Mouse (Mus musculus): ENCODE data around the gene Tnfaip6.
"Not testable (repeated sequence)": the region's sequence is repeated elsewhere in the genome, so short reads cannot be mapped to it uniquely, and the experiment has no call there.

The Tnfaip6 gene

GRCm38 (mm10) chr2:52037882-52038281, at the start of gene Tnfaip6:
Tnfaip6 (plus strand) TSS chr2:52038009.
- DNase-seq (ENCODE audit: low spot score in 2 of 2) = no peak

GRCm38 (mm10) chr2:51989559-51989958, 48.2 kb upstream of the Tnfaip6 start:
- no peak for DNase-seq (ENCODE audit: low spot score in 2 of 2)

GRCm38 (mm10) chr2:51991447-51991846, 46.4 kb upstream of the Tnfaip6 start:
- DNase-seq (ENCODE audit: low spot score in 2 of 2) = no peak

GRCm38 (mm10) chr2:51999996-52000395, 37.8 kb upstream of the Tnfaip6 start:
- no peak for DNase-seq (ENCODE audit: low spot score in 2 of 2)

GRCm38 (mm10) chr2:52001521-52001920, 36.3 kb upstream of the Tnfaip6 start:
- no peak for DNase-seq (ENCODE audit: low spot score in 2 of 2)

- DNase-seq (ENCODE audit: low spot score in 2 of 2) = not testable (repeated sequence)
Observed at GRCm38 (mm10) chr2:52002299-52002698, 35.5 kb upstream of the Tnfaip6 start.

- DNase-seq (ENCODE audit: low spot score in 2 of 2) = no peak
Observed at GRCm38 (mm10) chr2:52006380-52006779, 31.4 kb upstream of the Tnfaip6 start.

GRCm38 (mm10) chr2:52011820-52012219, 26.0 kb upstream of the Tnfaip6 start:
- DNase-seq (ENCODE audit: low spot score in 2 of 2) = not testable (repeated sequence)

GRCm38 (mm10) chr2:52013306-52013820, 24.4 kb upstream of the Tnfaip6 start:
- DNase-seq (ENCODE audit: low spot score in 2 of 2) = no peak

GRCm38 (mm10) chr2:52016361-52016760, 21.4 kb upstream of the Tnfaip6 start:
- DNase-seq (ENCODE audit: low spot score in 2 of 2) = no peak

GRCm38 (mm10) chr2:52027061-52027460, 10.7 kb upstream of the Tnfaip6 start:
- no peak for DNase-seq (ENCODE audit: low spot score in 2 of 2)

- DNase-seq (ENCODE audit: low spot score in 2 of 2) = no peak
Observed at GRCm38 (mm10) chr2:52029426-52029825, 8.4 kb upstream of the Tnfaip6 start.

- no peak for DNase-seq (ENCODE audit: low spot score in 2 of 2)
Observed at GRCm38 (mm10) chr2:52031491-52031890, 6.3 kb upstream of the Tnfaip6 start.

GRCm38 (mm10) chr2:52034601-52035000, 3.2 kb upstream of the Tnfaip6 start:
- DNase-seq (ENCODE audit: low spot score in 2 of 2) = no peak

- DNase-seq (ENCODE audit: low spot score in 2 of 2) = no peak
Observed at GRCm38 (mm10) chr2:52035144-52035543, 2.7 kb upstream of the Tnfaip6 start.

- no peak for DNase-seq (ENCODE audit: low spot score in 2 of 2)
Observed at GRCm38 (mm10) chr2:52036929-52037595, 747 bp upstream of the Tnfaip6 start.

GRCm38 (mm10) chr2:52038558-52038957, 749 bp downstream of the Tnfaip6 start:
- no peak for DNase-seq (ENCODE audit: low spot score in 2 of 2)

GRCm38 (mm10) chr2:52039083-52039801, 1.4 kb downstream of the Tnfaip6 start:
- DNase-seq (ENCODE audit: low spot score in 2 of 2) = no peak

- DNase-seq (ENCODE audit: low spot score in 2 of 2) = no peak
Observed at GRCm38 (mm10) chr2:52042132-52042531, 4.3 kb downstream of the Tnfaip6 start.

- DNase-seq (ENCODE audit: low spot score in 2 of 2) = no peak
Observed at GRCm38 (mm10) chr2:52042714-52043113, 4.9 kb downstream of the Tnfaip6 start.

- no peak for DNase-seq (ENCODE audit: low spot score in 2 of 2)
Observed at GRCm38 (mm10) chr2:52043485-52043884, 5.7 kb downstream of the Tnfaip6 start.

GRCm38 (mm10) chr2:52046032-52046431, 8.2 kb downstream of the Tnfaip6 start:
- no peak for DNase-seq (ENCODE audit: low spot score in 2 of 2)

- DNase-seq (ENCODE audit: low spot score in 2 of 2) = no peak
Observed at GRCm38 (mm10) chr2:52050823-52051222, 13.0 kb downstream of the Tnfaip6 start.

All from natural killer cell, adult 2 months (primary cell).